Mouse (Mus musculus): ENCODE results near the gene Rnf10.

- TF ChIP-seq CTCF (IDR thresholded peaks at IDR 0.05) = no peak
- no peak for TF ChIP-seq EP300 (IDR thresholded peaks at IDR 0.05)
Observed at GRCm38 (mm10) chr5:115279226-115280049, 6.7 kb upstream of the Rnf10 start, which contains the start of gene Coq5.

Measured in lung, postnatal 0 days (tissue).